Mouse (Mus musculus) olfactory bulb, adult 2 months (tissue): ENCODE measurements around the gene Ndufs6.

ENCODE experiments used
- CTCF ChIP-seq: fragments of 200-500 bp; IDR thresholded peaks from 2 replicates; pipeline ENCODE4 v1.5.1; 2012; ENCODE audit warnings: low read depth, mild to moderate bottlenecking, low read length, moderate library complexity; ENCODE audit not compliant: insufficient read depth
- POLR2A ChIP-seq: fragments of 200-500 bp; IDR thresholded peaks from 2 replicates; pipeline ENCODE4 v1.6.1; 2012; ENCODE audit warnings: mild to moderate bottlenecking, low read depth, low read length, moderate library complexity; ENCODE audit not compliant: insufficient read depth

DNA sequence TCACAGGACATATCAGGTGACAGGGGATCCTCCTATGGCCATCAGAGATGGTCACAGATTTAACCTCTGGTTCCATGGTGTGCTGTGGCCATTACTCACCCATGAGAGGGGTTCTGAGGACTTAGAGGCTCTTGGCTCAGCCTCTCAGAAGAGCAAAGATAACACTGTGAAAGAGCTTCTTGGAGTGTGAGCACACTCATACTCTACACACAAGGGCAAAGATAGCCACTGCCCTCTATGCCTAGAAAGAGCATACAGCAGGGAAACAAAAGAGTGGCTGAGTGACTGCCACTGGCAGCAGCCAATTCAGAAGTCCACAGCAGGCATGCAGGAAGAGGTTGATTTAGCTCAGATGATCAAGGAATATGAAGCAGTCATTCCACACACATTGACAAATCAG lies 24.1 kb upstream of the Ndufs6 start:
- TF ChIP-seq CTCF: no peak
- no peak for TF ChIP-seq POLR2A
